ENCODE assay signal across 18 mouse cellular contexts in the genomic region with DNA sequence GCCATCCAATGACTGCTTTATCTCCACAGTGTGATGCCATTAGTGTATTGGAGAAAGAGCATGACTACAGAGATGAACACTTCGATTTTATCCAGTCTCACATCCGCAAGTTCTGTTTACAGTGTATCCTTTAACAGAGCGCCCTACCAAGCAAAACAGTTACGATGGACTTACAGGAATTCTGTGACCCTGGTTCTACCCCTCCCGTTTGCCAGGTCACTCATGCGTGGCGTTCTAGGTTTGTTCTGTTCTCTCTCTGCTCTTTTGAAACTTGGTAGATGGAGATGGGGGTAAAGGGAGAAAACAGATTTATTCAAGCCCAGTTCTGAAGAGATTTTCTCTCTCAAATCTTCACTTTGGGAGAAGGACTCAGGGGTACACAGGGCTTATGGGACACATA.
"Had no signal": no experiment of that assay in that cellular context is flagged by ENCODE, and none has a peak within 500 bp of the region (broad histone marks: within the 10 kb centered on the region; RNA-seq: fewer than 3 reads in every experiment).

No protein-coding gene starts in this region.

- H3K4me2 ChIP-seq: liver, embryonic 12.5 days; liver, embryonic 15.5 days; lung, embryonic 15.5 days; midbrain, embryonic 11.5 days had no signal

- H3K4me1 ChIP-seq: liver, embryonic 15.5 days; lung, embryonic 15.5 days had no signal

- DNase-seq: layer of hippocampus, postnatal 36 days; lung, adult 18-20 months; lung, postnatal 10 days; lung, postnatal 4 days; midbrain, embryonic 14.5 days; thymus, adult 2 months; thymus, postnatal 14 days; thymus, postnatal 4 days had no signal

- H3K4me3 ChIP-seq: layer of hippocampus, adult 2 months; left cerebral cortex, adult 2 months; liver, embryonic 12.5 days; liver, embryonic 15.5 days; lung, embryonic 15.5 days had no signal

- H3K27ac ChIP-seq: hindbrain, postnatal 0 days; left cerebral cortex, adult 2 months; liver, embryonic 12.5 days; liver, embryonic 15.5 days; lung, embryonic 15.5 days; stomach, postnatal 0 days had no signal

- H3K9ac ChIP-seq: liver, embryonic 12.5 days; liver, embryonic 15.5 days; lung, embryonic 15.5 days had no signal

- H3K27me3 ChIP-seq: liver, embryonic 12.5 days; liver, embryonic 15.5 days; lung, embryonic 15.5 days had no signal

- H3K9me3 ChIP-seq: liver, embryonic 12.5 days; liver, embryonic 15.5 days; lung, embryonic 15.5 days had no signal

- ATAC-seq: hindbrain, postnatal 0 days; inflammation-experienced regulatory T-cells, adult 6 months; intestine, embryonic 16.5 days; liver, embryonic 12.5 days had no signal
